Comparison of ENCODE assay signal across 9 mouse cellular contexts in the genomic region with DNA sequence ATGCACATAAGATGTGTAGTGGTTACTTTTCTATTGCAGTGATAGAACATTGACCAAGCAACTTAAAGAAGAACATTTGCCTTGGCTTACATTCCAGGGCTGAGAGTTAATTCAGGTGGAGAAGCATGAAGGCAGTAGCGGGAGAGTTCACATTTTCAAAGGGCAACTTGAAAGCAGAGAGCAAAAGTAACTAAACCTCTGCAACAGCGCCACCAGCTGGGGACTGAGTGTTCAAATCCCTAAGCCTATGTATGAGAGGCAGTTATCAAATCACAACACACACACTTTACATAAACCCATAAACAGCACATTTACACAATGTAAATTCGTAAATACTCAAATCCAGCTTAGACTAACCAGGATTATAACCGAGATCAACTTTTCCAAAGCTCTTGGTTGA. TPM values are rescaled to one million over a fixed set of nuclear protein-coding genes. Genes with fewer than 3 reads are reported as not detected.
DNase-seq lines count a peak whose midpoint lies in the region; ATAC-seq and TF ChIP-seq lines count a peak whose summit lies in the region.
"Had no signal": no experiment of that assay in that cellular context is flagged by ENCODE, and none has a peak within 500 bp of the region (broad histone marks: within the 10 kb centered on the region; RNA-seq: fewer than 3 reads in every experiment).

No protein-coding gene starts in this region.

- peaks cover 7% of the 10 kb centered on the region for H3K4me1 ChIP-seq in heart, embryonic 11.5 days (ENCODE audit: control insufficient read depth, insufficient read depth, low read length)
- H3K4me1 ChIP-seq in heart, postnatal 0 days (ENCODE audit: control insufficient read depth, insufficient read depth): peaks cover 7% of the 10 kb centered on the region

- H3K4me3 ChIP-seq in heart, embryonic 11.5 days (ENCODE audit: low read depth, low read length): no peak overlapping the region
- no peak overlapping the region for H3K4me3 ChIP-seq in heart, postnatal 0 days (ENCODE audit: low read depth, low read length)
- H3K4me3 ChIP-seq: neural tube, embryonic 12.5 days had no signal

- peak; percentile 72 to 91 for DNase-seq in heart, adult 18-20 months
- peak; percentile 71 for DNase-seq in adrenal gland, adult 2 months
- DNase-seq in embryo, embryonic 11 days: peak; percentile 90
- peak; percentile 84 for DNase-seq in heart, postnatal 0 days (ENCODE audit: low spot score)
- peak; percentile 55 for DNase-seq in left cerebral cortex, adult 11 months (ENCODE audit: low spot score)
- peak; percentile 87 for DNase-seq in mesoderm, embryonic 11.5 days (ENCODE audit: low read depth, low spot score)
- peak; percentile 80 to 93 for DNase-seq in spleen, postnatal 4 days (ENCODE audit: low spot score in 2 of 2)

- no peaks in the 10 kb centered on the region for H3K9me3 ChIP-seq in heart, embryonic 11.5 days (replicated peaks; ENCODE audit: control insufficient read depth, low read length)
- no peaks in the 10 kb centered on the region for H3K9me3 ChIP-seq in heart, postnatal 0 days (replicated peaks; ENCODE audit: control insufficient read depth, low read length)
- H3K9me3 ChIP-seq: neural tube, embryonic 12.5 days had no signal

- no peak overlapping the region for H3K4me2 ChIP-seq in heart, embryonic 11.5 days
- no peak overlapping the region for H3K4me2 ChIP-seq in heart, postnatal 0 days (ENCODE audit: low read depth, low read length)
- H3K4me2 ChIP-seq: neural tube, embryonic 12.5 days had no signal

- peaks cover 5% of the 10 kb centered on the region; the same call in 1 of the 2 replicates for H3K36me3 ChIP-seq in heart, embryonic 11.5 days (ENCODE audit: control insufficient read depth, insufficient read depth, low read length)
- H3K36me3 ChIP-seq in heart, postnatal 0 days (replicated peaks; ENCODE audit: control insufficient read depth, insufficient read depth, low read length): peaks cover 14% of the 10 kb centered on the region

- H3K27ac ChIP-seq in heart, embryonic 11.5 days (ENCODE audit: low read depth, low read length): no peak overlapping the region
- H3K27ac ChIP-seq in heart, postnatal 0 days (ENCODE audit: low read depth): no peak overlapping the region
- H3K27ac ChIP-seq: neural tube, embryonic 12.5 days had no signal

- peak; percentile 71 for TF ChIP-seq CTCF in heart, postnatal 0 days (IDR thresholded peaks at IDR 0.05; ENCODE audit: low read depth)

- no peak overlapping the region for H3K9ac ChIP-seq in heart, embryonic 11.5 days (ENCODE audit: low read depth, low read length)
- H3K9ac ChIP-seq in heart, postnatal 0 days (replicated peaks; ENCODE audit: low read depth, low read length): no peak overlapping the region
- H3K9ac ChIP-seq: neural tube, embryonic 12.5 days had no signal

- ATAC-seq in heart, embryonic 11.5 days (replicated peaks; ENCODE audit: insufficient number of reproducible peaks, low FRiP score, low TSS enrichment): no peak
- no peak for ATAC-seq in heart, postnatal 0 days (ENCODE audit: insufficient read depth, low read depth)

- 12% methylated on average over 4 of the region's 4 CpGs for WGBS in heart, embryonic 11.5 days (ENCODE audit: insufficient replicate concordance)
- 15% methylated on average over 4 of the region's 4 CpGs for WGBS in heart, postnatal 0 days

- no peak for TF ChIP-seq EP300 in heart, postnatal 0 days (IDR thresholded peaks at IDR 0.05; ENCODE audit: low read depth)

- H3K27me3 ChIP-seq in heart, embryonic 11.5 days (ENCODE audit: control insufficient read depth, insufficient read depth, low read length): no peaks in the 10 kb centered on the region
- no peaks in the 10 kb centered on the region for H3K27me3 ChIP-seq in heart, postnatal 0 days (ENCODE audit: control insufficient read depth, insufficient read depth, low read length)
- H3K27me3 ChIP-seq: neural tube, embryonic 12.5 days had no signal

RNA-seq across cellular contexts. Expression of gene Bcas2, which starts 1.7 kb away (rescaled TPM):
- 10 to 100 TPM; 48.8 to 51.3 TPM for total RNA-seq in heart, adult 18-20 months (2021)
- 141 and 157 TPM in 2 replicates for polyA plus RNA-seq in heart, embryonic 11.5 days (2014; fragmentation: Nextera tagmentation; extraction: Ambion mirVana)
- total RNA-seq in adrenal gland, adult 2 months (2021): 10 to 100 TPM; 53.5 to 56.0 TPM
- polyA plus RNA-seq in adrenal gland, adult 2 months (2012; rRNA removed): 13.6 and 16.8 TPM in 2 replicates
- total RNA-seq in heart, postnatal 0 days (2014; rRNA removed; ENCODE audit: low replicate concordance): 32.0 and 33.0 TPM in 2 replicates
- 96.8 and 102 TPM in 2 replicates for polyA plus RNA-seq in heart, postnatal 0 days (2015; fragmentation: Nextera tagmentation; extraction: Ambion mirVana)
